Mouse (Mus musculus) adipose tissue, adult 10 weeks (tissue): ENCODE data around the gene Adipoq. TPM values are rescaled to one million over a fixed set of nuclear protein-coding genes. Genes with fewer than 3 reads are reported as not detected.

Source experiments
- polyA plus RNA-seq: library from polyadenylated mRNA; stranded (reverse); fragments of 350-450 nt; fragmentation: Illumina TruSeq; extraction: RNeasy Lipid Tissue Mini Kit (QIAGEN cat#74804); gene quantifications from one replicate; pipeline ENCODE4 v1.2.3, GENCODE M21; 2014; ENCODE audit warnings: low read depth, low replicate concordance

Adipoq gene
- 1,774 TPM for polyA plus RNA-seq

GRCm38 (mm10) chr16:23146280-23146679 lies at the start of gene Adipoq:
Adipoq (plus strand) TSS chr16:23146536.

GRCm38 (mm10) chr16:23107231-23107942 lies 38.9 kb upstream of the Adipoq start, which contains the start of gene Eif4a2:
Eif4a2 (plus strand) TSS chr16:23107444.

DNA sequence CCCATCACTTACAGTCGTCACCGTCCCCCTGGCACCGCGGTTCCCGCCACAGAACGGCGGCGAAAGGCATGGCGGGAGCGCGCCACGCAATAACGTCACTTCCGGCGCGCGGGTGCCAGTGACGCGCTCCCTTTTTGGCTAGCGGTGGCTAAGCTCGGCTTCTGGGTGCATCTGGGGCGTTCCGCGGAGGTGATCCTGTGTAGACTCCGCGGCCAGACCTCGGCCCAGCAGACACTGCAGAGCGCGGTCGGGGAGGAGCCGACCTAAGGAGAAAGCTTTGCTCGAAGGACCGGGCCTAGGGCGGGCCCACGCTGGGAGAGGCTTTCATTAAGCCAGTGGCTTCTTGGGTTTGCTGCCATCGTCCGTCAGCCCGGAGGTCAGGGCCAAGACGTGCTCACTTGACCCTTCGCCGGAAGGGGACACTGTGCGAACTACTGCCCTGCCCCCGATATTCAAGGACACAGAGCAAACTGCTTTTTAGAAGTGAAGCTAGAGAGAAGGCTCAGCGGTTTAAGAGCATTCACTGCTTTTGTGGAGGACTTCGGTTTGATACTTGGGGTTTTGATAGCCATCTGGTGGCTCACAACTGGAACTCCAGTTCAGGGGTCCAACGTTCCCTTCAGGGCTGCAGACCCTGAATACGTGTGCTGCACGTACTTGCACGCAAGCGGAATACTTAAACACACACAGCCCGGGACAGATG lies 18.5 kb upstream of the Adipoq start, which contains the start of gene Rfc4:
Gene Rfc4, minus strand, starts transcription at position 65 of the 703 bp plus-strand sequence.

Other genes with a start within 250 kb of the Adipoq start
- 9.2 TPM for gene Fetub, start 228.2 kb upstream of the Adipoq start, polyA plus RNA-seq
- gene Hrg, start 195.5 kb upstream of the Adipoq start, polyA plus RNA-seq: not detected
- 1.4 TPM for gene Kng2, start 117.1 kb upstream of the Adipoq start, polyA plus RNA-seq
- not detected for gene Kng1, start 88.7 kb upstream of the Adipoq start, polyA plus RNA-seq
- 513 TPM for gene Eif4a2, start 39.1 kb upstream of the Adipoq start, polyA plus RNA-seq
- 10.7 TPM for gene Rfc4, start 18.8 kb upstream of the Adipoq start, polyA plus RNA-seq
- gene St6gal1, start 78.2 kb downstream of the Adipoq start, polyA plus RNA-seq: 247 TPM